32 mouse cellular contexts compared by ENCODE assay signal in the genomic region with DNA sequence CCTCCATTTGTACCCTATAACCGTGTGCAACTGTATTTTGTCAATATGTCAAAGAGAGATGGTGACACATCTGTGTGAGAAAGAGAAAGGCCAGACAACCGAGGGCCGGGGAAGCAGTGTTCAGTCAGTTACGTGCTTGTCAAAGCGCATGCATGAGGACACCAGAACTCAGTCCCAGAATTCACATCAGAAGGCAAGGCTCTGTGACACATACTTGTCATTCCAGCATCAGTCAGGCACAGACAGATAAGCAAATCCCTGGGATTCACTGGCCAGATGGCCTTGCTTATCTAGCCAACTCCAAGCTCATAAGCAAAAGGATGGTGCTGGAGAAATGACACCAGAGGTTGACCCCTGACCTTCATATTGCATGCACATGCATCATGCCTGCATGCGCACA. TPM values are rescaled to one million over a fixed set of nuclear protein-coding genes. Genes with fewer than 3 reads are reported as not detected.
DNase-seq lines count a peak whose midpoint lies in the region; ATAC-seq and TF ChIP-seq lines count a peak whose summit lies in the region.
"Had no signal": no experiment of that assay in that cellular context is flagged by ENCODE, and none has a peak within 500 bp of the region (broad histone marks: within the 10 kb centered on the region; RNA-seq: fewer than 3 reads in every experiment).

No protein-coding gene starts in this region.

- no peak overlapping the region; the same call in 1 of the 2 replicates for H3K4me3 ChIP-seq in heart, embryonic 10.5 days
- H3K4me3 ChIP-seq in heart, embryonic 15.5 days, result no peak overlapping the region
- no peak overlapping the region for H3K4me3 ChIP-seq in lung, embryonic 14.5 days (ENCODE audit: low read depth, low read length)
- H3K4me3 ChIP-seq in bone marrow, adult 2 months (replicated peaks; ENCODE audit: control insufficient read depth, low read depth, low read length), result no peak overlapping the region
- H3K4me3 ChIP-seq: hindbrain, embryonic 13.5 days; liver, embryonic 15.5 days; midbrain, embryonic 13.5 days; neural tube, embryonic 13.5 days had no signal

- H3K4me1 ChIP-seq in heart, embryonic 10.5 days, result peaks cover 71% of the 10 kb centered on the region
- peaks cover 67% of the 10 kb centered on the region for H3K4me1 ChIP-seq in heart, embryonic 15.5 days (replicated peaks)
- peaks cover 12% of the 10 kb centered on the region for H3K4me1 ChIP-seq in lung, embryonic 14.5 days (ENCODE audit: insufficient read depth)
- H3K4me1 ChIP-seq in bone marrow, adult 2 months (ENCODE audit: control insufficient read depth, insufficient read depth, low read length), result peaks cover 8% of the 10 kb centered on the region
- H3K4me1 ChIP-seq: hindbrain, embryonic 13.5 days; midbrain, embryonic 13.5 days; neural tube, embryonic 13.5 days had no signal

- no peak overlapping the region for H3K9ac ChIP-seq in heart, embryonic 15.5 days
- H3K9ac ChIP-seq in lung, embryonic 14.5 days, result no peak overlapping the region
- H3K9ac ChIP-seq: hindbrain, embryonic 13.5 days; liver, embryonic 15.5 days; midbrain, embryonic 13.5 days; neural tube, embryonic 13.5 days had no signal

- H3K27me3 ChIP-seq in heart, embryonic 10.5 days (ENCODE audit: insufficient read depth, poor library complexity, severe bottlenecking), result no peaks in the 10 kb centered on the region
- no peaks in the 10 kb centered on the region for H3K27me3 ChIP-seq in heart, embryonic 15.5 days
- no peaks in the 10 kb centered on the region for H3K27me3 ChIP-seq in lung, embryonic 14.5 days (ENCODE audit: insufficient read depth, low read length)
- H3K27me3 ChIP-seq: hindbrain, embryonic 13.5 days; liver, embryonic 15.5 days; midbrain, embryonic 13.5 days; neural tube, embryonic 13.5 days; Patski had no signal

- 34% methylated on average over 6 of the region's 6 CpGs for WGBS in heart, embryonic 10.5 days
- 40% methylated on average over 6 of the region's 6 CpGs for WGBS in heart, embryonic 15.5 days
- 55% methylated on average over 6 of the region's 6 CpGs for WGBS in lung, embryonic 14.5 days
- 80% methylated on average over 6 of the region's 6 CpGs for WGBS in bone marrow, adult 2 months

- TF ChIP-seq POLR2A in bone marrow, adult 2 months (IDR thresholded peaks at IDR 0.05; ENCODE audit: borderline replicate concordance, control insufficient read depth, low read depth, low read length), result no peak

- DNase-seq in heart, embryonic 10.5 days (ENCODE audit: low spot score), result no peak
- DNase-seq in heart, adult 9 months (ENCODE audit: low spot score in 2 of 2), result no peak
- no peak for DNase-seq in heart, postnatal 4 days
- DNase-seq in lung, embryonic 14.5 days, result peak; percentile 39
- no peak for DNase-seq in lung, postnatal 25 days (ENCODE audit: low spot score)
- DNase-seq: adrenal gland, postnatal 10 days; cerebellum, adult 11 months; cerebellum, adult 9-10 months; cerebellum, postnatal 36 days; gastrocnemius, postnatal 14 days; kidney, adult 8-10 months; kidney, postnatal 4 days; left cerebral cortex, postnatal 4 days; right cerebral cortex, postnatal 4 days; thymus, adult 18-20 months; thymus, postnatal 25 days had no signal

- H3K9me3 ChIP-seq in heart, embryonic 10.5 days, result no peaks in the 10 kb centered on the region
- H3K9me3 ChIP-seq in heart, embryonic 15.5 days (replicated peaks), result no peaks in the 10 kb centered on the region
- H3K9me3 ChIP-seq in lung, embryonic 14.5 days (ENCODE audit: low read depth, low read length), result no peaks in the 10 kb centered on the region
- H3K9me3 ChIP-seq: G1E; hindbrain, embryonic 13.5 days; liver, embryonic 15.5 days; midbrain, embryonic 13.5 days; neural tube, embryonic 13.5 days had no signal

- no peak overlapping the region for H3K4me2 ChIP-seq in heart, embryonic 15.5 days
- H3K4me2 ChIP-seq in lung, embryonic 14.5 days, result no peak overlapping the region
- H3K4me2 ChIP-seq: hindbrain, embryonic 13.5 days; liver, embryonic 15.5 days; midbrain, embryonic 13.5 days; neural tube, embryonic 13.5 days had no signal

- ATAC-seq in heart, embryonic 15.5 days (replicated peaks; ENCODE audit: insufficient number of reproducible peaks, insufficient read depth, low FRiP score, low read depth), result peak; percentile 86
- ATAC-seq in lung, embryonic 14.5 days (ENCODE audit: insufficient read depth), result peak; percentile 13; the same call in 1 of the 2 replicates
- ATAC-seq: forebrain, embryonic 14.5 days; intestine, embryonic 16.5 days; midbrain, embryonic 13.5 days; Patski had no signal

- no peak for TF ChIP-seq CTCF in lung, embryonic 14.5 days (IDR thresholded peaks at IDR 0.05; ENCODE audit: low read depth)
- TF ChIP-seq CTCF in bone marrow, adult 2 months (IDR thresholded peaks at IDR 0.05; ENCODE audit: control insufficient read depth, insufficient read depth, low read length), result no peak

- no peaks in the 10 kb centered on the region for H3K36me3 ChIP-seq in heart, embryonic 10.5 days
- H3K36me3 ChIP-seq in heart, embryonic 15.5 days, result no peaks in the 10 kb centered on the region
- H3K36me3 ChIP-seq in lung, embryonic 14.5 days (ENCODE audit: insufficient read depth), result no peaks in the 10 kb centered on the region
- H3K36me3 ChIP-seq: G1E; hindbrain, embryonic 13.5 days; liver, embryonic 15.5 days; midbrain, embryonic 13.5 days; neural tube, embryonic 13.5 days had no signal

- peak overlapping the region; percentile 78 for H3K27ac ChIP-seq in heart, embryonic 10.5 days
- peak overlapping the region; percentile 81 for H3K27ac ChIP-seq in heart, embryonic 15.5 days
- no peak overlapping the region for H3K27ac ChIP-seq in lung, embryonic 14.5 days (ENCODE audit: low read depth)
- peak overlapping the region; percentile 14; the same call in 1 of the 2 replicates for H3K27ac ChIP-seq in bone marrow, adult 2 months (ENCODE audit: control insufficient read depth, insufficient read depth, low read depth, low read length, poor library complexity)
- H3K27ac ChIP-seq: hindbrain, embryonic 13.5 days; kidney, postnatal 0 days; liver, embryonic 15.5 days; macrophage; midbrain, embryonic 13.5 days; neural tube, embryonic 13.5 days; stomach, postnatal 0 days had no signal

RNA-seq across cellular contexts. Expression of a gene that starts 11.7 kb away (rescaled TPM):
- polyA plus RNA-seq in heart, embryonic 10.5 days (2016; fragmentation: Nextera tagmentation; extraction: Ambion mirVana), result 236 and 246 TPM in 2 replicates
- 328 and 364 TPM in 2 replicates for polyA plus RNA-seq in heart, embryonic 15.5 days (2015; fragmentation: Nextera tagmentation; extraction: Ambion mirVana)
- total RNA-seq in heart, postnatal 4 days (2021), result 100 to 1,000 TPM in 1 of 2 experiments, 10 to 100 TPM in 1; 99.3 to 109 TPM
- polyA plus RNA-seq in lung, embryonic 14.5 days (2014; fragmentation: Nextera tagmentation; extraction: Ambion mirVana), result 209 and 219 TPM in 2 replicates
- polyA plus RNA-seq in bone marrow, adult 2 months (2011; ENCODE audit: insufficient read depth, insufficient read length, low replicate concordance, missing spikeins), result 147 and 309 TPM in 2 replicates

RNA-seq across cellular contexts. Expression of a gene that starts 47.1 kb away (rescaled TPM):
- 0.05 and 0.33 TPM in 2 replicates for polyA plus RNA-seq in heart, embryonic 10.5 days (2016; fragmentation: Nextera tagmentation; extraction: Ambion mirVana)
- polyA plus RNA-seq in heart, embryonic 15.5 days (2015; fragmentation: Nextera tagmentation; extraction: Ambion mirVana), result 0.11 and 0.29 TPM in 2 replicates
- total RNA-seq in heart, postnatal 4 days (2021), result under 1 TPM; 0.12 to 0.14 TPM
- polyA plus RNA-seq in lung, embryonic 14.5 days (2014; fragmentation: Nextera tagmentation; extraction: Ambion mirVana), result 0.29 TPM in 1 of 2 replicates, not detected in the other
- 2.0 and 6.1 TPM in 2 replicates for polyA plus RNA-seq in bone marrow, adult 2 months (2011; ENCODE audit: insufficient read depth, insufficient read length, low replicate concordance, missing spikeins)
- total RNA-seq: layer of hippocampus, postnatal 25 days; megakaryocyte-erythroid progenitor cell, adult 5-6 weeks had no signal
- polyA plus RNA-seq: embryonic facial prominence, embryonic 11.5 days; forebrain, embryonic 14.5 days; G1E; hindbrain, embryonic 13.5 days; kidney, postnatal 0 days; neural tube, embryonic 13.5 days had no signal
